Mouse (Mus musculus): ENCODE measurements around the gene Cox14. TPM values are rescaled to one million over a fixed set of nuclear protein-coding genes. Genes with fewer than 3 reads are reported as not detected.
"Not testable (repeated sequence)": the region's sequence is repeated elsewhere in the genome, so short reads cannot be mapped to it uniquely, and the experiment has no call there.

Gene Cox14
- polyA plus RNA-seq, 1 experiment from 2014 or later: 146 TPM

DNA sequence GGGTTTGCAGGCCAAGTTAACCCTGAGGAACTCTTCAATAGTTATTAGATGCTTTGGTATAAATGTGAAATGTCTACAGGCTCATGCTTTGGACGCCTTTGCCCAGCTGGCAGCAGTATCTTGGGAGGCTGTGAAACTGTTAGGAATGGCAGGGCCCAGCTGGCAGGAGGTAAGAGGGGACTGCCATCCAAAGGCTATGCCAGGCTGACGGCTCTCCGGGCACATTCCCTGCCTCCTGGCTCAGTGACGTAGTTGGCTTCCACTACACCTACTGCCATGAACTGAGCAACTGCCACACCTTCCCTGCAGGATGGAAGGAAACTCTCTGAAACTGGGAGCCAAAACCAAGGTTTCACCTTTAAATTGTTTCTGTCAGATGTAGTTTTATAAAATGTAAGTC lies 14.8 kb downstream of the Cox14 start:
- no peak overlapping the region for H3K27ac ChIP-seq
- no peak for DNase-seq (ENCODE audit: extremely low spot score, low spot score)
- no peaks in the 10 kb centered on the region for H3K27me3 ChIP-seq (ENCODE audit: poor library complexity, severe bottlenecking)
- 98% methylated on average over 4 of the region's 4 CpGs for WGBS
- H3K9me3 ChIP-seq: no peaks in the 10 kb centered on the region
- peaks cover 98% of the 10 kb centered on the region for H3K36me3 ChIP-seq (replicated peaks)
- H3K4me1 ChIP-seq: no peaks in the 10 kb centered on the region
- no peak overlapping the region for H3K4me3 ChIP-seq

DNA sequence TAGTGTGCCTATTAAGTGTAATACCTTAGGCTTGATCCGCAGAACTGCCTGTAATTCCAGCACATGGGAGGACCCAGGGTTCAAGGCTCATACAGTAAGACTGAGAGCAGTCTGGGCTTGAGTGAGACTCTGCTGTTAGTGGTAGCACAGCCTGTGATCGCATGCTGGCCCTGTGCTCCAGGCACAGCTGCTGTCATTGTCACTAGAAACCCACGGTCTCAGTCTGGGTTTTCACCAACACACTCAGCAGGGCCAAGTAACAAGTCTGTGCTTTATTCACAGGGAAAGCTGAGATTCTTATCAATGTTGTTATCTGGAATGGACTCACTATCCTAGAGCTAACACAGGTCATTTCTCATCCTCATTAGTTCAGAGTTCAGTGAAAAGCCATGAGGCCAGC lies 28.8 kb downstream of the Cox14 start:
- H3K9me3 ChIP-seq: no peaks in the 10 kb centered on the region
- H3K27ac ChIP-seq: no peak overlapping the region
- peaks cover 22% of the 10 kb centered on the region for H3K36me3 ChIP-seq (replicated peaks)
- H3K27me3 ChIP-seq (ENCODE audit: poor library complexity, severe bottlenecking): no peaks in the 10 kb centered on the region
- DNase-seq (ENCODE audit: extremely low spot score, low spot score): no peak
- WGBS: 87% methylated on average over 3 of the region's 3 CpGs
- no peak overlapping the region for H3K4me3 ChIP-seq
- H3K4me1 ChIP-seq: no peaks in the 10 kb centered on the region

DNA sequence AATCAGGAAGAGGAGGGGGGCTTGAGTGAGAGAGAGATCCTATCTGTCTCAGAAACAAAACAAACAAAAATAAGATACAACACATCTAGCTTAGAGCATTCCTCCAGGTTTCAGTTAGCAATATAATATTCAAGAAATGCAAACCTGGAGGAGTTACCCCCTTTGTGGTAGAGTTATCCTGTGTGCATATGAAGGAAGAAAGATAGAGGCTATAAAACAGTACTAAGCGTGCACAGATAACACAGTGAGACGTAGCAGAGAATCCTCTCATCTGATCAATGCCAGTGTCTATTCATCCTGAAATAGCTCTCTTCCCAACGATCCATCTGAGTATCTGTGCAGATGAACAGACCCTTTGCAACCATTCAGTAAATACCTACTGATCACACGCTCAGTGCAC lies 42.0 kb downstream of the Cox14 start:
- Histone ChIP-seq H3K4me1 (peaks cover 22% of the 10 kb centered on the region), H3K9me3 (no peaks in the 10 kb centered on the region), H3K36me3 (replicated peaks) (peaks cover 45% of the 10 kb centered on the region), H3K27me3 (ENCODE audit: poor library complexity, severe bottlenecking) (no peaks in the 10 kb centered on the region), H3K4me3 (no peak overlapping the region), H3K27ac (no peak overlapping the region)
- DNase-seq (ENCODE audit: extremely low spot score, low spot score): no peak
- WGBS: 91% methylated on average over 4 of the region's 4 CpGs

DNA sequence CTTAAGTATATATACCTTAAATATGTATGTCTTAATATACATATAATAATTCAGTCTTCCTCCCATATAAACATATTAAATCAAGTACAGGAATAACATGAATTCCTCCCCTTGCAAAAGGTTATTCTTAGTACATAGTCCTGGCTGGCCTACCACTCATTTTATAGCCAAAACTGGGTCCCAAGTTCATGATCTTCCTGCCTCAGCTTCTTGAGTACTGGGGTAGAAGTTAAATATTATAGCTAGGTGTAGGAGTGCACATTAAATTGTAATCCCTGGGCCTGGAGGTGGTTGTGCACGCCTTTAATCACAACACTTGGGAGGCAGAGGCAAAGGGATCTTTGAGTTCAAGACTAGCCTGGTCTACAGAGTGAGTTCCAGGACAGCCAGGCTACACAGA lies 43.3 kb downstream of the Cox14 start:
- no peaks in the 10 kb centered on the region for H3K27me3 ChIP-seq (ENCODE audit: poor library complexity, severe bottlenecking)
- WGBS: 93% methylated on average over 1 of the region's 1 CpGs

DNA sequence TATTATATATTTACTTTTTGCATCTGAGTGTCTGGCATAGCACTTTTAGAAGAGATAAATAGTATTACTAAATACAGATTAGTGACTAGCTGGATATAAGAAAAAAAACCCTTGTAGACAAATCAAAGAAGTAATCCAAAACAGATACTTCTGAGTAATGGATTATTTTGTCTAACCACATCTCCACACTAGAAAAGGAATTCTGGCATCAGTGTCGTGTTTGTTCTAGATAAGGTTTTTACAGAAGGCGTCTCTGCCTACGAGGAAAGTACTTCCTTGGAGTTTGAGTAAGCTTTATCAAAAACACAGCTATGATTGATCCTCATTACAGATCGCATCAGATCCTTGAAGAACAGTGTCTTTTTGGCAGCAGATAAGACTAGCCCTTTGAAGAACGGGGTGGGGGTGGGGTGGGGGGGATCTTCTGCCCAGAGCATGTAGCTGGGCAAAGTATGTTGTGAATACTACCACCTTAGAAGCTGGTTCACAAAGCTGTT lies 45.6 kb downstream of the Cox14 start:
- peaks cover 17% of the 10 kb centered on the region for H3K36me3 ChIP-seq (replicated peaks)
- peak overlapping the region; percentile 93 for H3K4me3 ChIP-seq
- peak overlapping the region; percentile 97 for H3K27ac ChIP-seq
- 47% methylated on average over 5 of the region's 5 CpGs for WGBS
- peaks cover 29% of the 10 kb centered on the region for H3K4me1 ChIP-seq
- H3K27me3 ChIP-seq (ENCODE audit: poor library complexity, severe bottlenecking): no peaks in the 10 kb centered on the region
- H3K9me3 ChIP-seq: no peaks in the 10 kb centered on the region
- DNase-seq (ENCODE audit: extremely low spot score, low spot score): no peak

More for the DNA sequence above, 43.3 kb downstream of the Cox14 start:
- no peaks in the 10 kb centered on the region for H3K9me3 ChIP-seq
- no peak overlapping the region for H3K4me3 ChIP-seq
- no peak for DNase-seq (ENCODE audit: extremely low spot score, low spot score)
- H3K27ac ChIP-seq: no peak overlapping the region
- H3K4me1 ChIP-seq: peaks cover 29% of the 10 kb centered on the region
- H3K36me3 ChIP-seq (replicated peaks): peaks cover 35% of the 10 kb centered on the region

DNA sequence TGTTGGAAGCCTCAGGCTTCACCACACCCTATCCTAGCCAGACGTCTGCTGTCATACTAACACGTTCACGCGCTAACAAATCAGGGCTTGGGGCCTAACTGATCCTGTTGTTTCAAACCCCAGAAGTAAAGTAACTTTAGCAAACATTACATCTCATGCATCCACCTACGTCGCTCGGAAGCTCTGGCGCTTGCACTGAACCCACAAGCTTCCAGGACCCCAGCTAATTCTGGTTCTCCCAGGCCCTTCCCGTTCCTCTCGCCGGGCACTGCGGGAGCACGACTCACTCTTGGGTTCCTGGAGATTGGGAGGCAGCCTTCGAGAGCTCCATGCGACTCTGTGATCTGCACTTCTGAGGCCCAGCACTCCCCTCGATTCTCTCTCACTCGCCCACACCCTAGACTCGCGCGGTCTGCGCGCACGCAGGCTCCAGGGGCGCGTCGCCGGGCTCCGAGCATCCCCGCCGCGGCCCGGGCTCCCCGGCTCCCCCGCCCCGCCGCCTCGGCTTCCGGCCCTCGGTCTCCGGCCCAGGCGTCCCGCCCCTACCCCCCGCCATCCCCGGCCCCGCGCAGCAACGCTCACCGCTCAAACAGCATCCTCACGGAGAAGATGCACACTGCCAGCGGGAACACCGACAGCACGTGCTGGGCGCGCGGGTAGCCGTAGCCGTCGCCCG lies 46.3 kb downstream of the Cox14 start:
- H3K4me1 ChIP-seq: peaks cover 29% of the 10 kb centered on the region
- peak; percentile 49 for DNase-seq (ENCODE audit: extremely low spot score, low spot score)
- H3K27me3 ChIP-seq (ENCODE audit: poor library complexity, severe bottlenecking): no peaks in the 10 kb centered on the region
- H3K27ac ChIP-seq: peak overlapping the region; percentile 97
- under 1% methylated on average over 59 of the region's 59 CpGs for WGBS
- peaks cover 10% of the 10 kb centered on the region for H3K36me3 ChIP-seq (replicated peaks)
- peak overlapping the region; percentile 93 for H3K4me3 ChIP-seq
- no peaks in the 10 kb centered on the region for H3K9me3 ChIP-seq

DNA sequence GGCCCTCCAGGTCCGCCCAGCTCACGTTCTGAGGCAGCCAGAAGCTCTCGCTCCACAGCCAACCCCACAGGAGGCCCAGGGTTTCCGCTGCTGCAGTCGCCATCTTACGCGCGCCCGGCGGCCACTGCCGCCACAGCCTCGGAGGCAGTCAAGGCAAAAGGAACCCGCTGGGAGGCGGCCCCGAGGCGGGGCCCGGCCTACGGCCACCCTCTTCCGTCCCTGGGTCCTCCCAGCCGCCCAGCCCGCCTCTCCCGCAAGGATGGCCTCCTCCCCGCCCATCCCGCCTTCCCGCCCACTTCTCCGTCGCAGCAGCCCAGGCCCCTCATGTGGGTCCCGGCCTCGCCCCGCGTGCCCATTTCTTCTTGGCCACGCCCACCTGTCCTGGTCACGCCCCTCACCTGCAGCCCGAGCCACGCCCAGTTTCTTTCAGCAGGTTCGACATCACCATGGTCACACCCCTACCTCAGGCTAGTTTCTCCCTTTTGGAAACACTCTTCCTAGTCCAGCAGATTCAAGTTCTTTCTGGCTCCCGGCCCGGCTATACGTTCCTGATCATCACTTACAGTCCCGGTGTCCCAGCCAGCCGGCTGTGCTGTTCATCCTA lies 47.0 kb downstream of the Cox14 start:
- H3K4me3 ChIP-seq: peak overlapping the region; percentile 93
- WGBS: under 1% methylated on average over 41 of the region's 41 CpGs

DNA sequence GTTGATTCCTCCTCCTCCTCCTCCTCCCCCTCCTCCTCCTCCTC lies 47.3 kb downstream of the Cox14 start, which contains the start of gene Cers5:
Gene Cers5 (minus strand): TSS at position 5 of the 44 bp plus-strand sequence.
- peak within 1 kb of the TSS; percentile 93 for H3K4me3 ChIP-seq
- H3K27me3 ChIP-seq (ENCODE audit: poor library complexity, severe bottlenecking); DNase-seq (ENCODE audit: extremely low spot score, low spot score); H3K9me3 ChIP-seq; H3K36me3 ChIP-seq (replicated peaks): not testable (repeated sequence)
- peak within 1 kb of the TSS; percentile 97 for H3K27ac ChIP-seq
- H3K4me1 ChIP-seq: peaks cover 29% of the 10 kb centered on the region

More for the DNA sequence above, 47.0 kb downstream of the Cox14 start:
- Histone ChIP-seq H3K4me1 (peaks cover 29% of the 10 kb centered on the region), H3K27me3 (ENCODE audit: poor library complexity, severe bottlenecking) (no peaks in the 10 kb centered on the region), H3K9me3 (no peaks in the 10 kb centered on the region), H3K36me3 (replicated peaks) (0 out of 2 replicates have a peak, but pooled peaks cover 5% of the 10 kb centered on the region), H3K27ac (peak overlapping the region; percentile 97)
- peak; percentile 91 for DNase-seq (ENCODE audit: extremely low spot score, low spot score)

DNA sequence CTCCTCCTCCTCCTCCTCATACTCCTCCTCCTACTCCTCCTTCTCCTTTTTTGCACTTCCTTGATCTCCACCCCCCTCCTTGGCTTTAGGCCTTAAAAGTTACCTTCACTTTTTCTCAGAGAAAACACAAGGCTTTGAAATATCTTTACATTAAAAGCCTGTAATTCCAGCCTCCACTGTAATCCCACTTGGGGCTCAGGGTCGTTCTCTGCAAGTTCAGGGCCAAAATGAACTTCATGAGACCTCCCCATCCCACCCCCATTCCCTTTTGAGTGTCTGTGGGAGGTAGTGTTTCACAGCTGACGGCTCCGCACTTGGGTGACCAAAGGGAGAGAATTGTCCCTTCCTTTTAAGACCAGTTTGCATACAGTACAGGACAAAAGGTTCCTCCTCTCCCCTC lies 47.5 kb downstream of the Cox14 start:
- peaks cover 29% of the 10 kb centered on the region for H3K4me1 ChIP-seq
- H3K27ac ChIP-seq: peak overlapping the region; percentile 97
- DNase-seq (ENCODE audit: extremely low spot score, low spot score): no peak

More for the DNA sequence above, 47.5 kb downstream of the Cox14 start:
- peak overlapping the region; percentile 93 for H3K4me3 ChIP-seq
- 35% methylated on average over 3 of the region's 3 CpGs for WGBS
- no peaks in the 10 kb centered on the region for H3K9me3 ChIP-seq
- H3K27me3 ChIP-seq (ENCODE audit: poor library complexity, severe bottlenecking): no peaks in the 10 kb centered on the region
- peaks cover 4% of the 10 kb centered on the region; the same call in 1 of the 2 replicates for H3K36me3 ChIP-seq (replicated peaks)

Other genes starting within 250 kb of the Cox14 start
- gene Faim2, start 197.5 kb upstream of the Cox14 start, polyA plus RNA-seq (2016; fragmentation: Nextera tagmentation; extraction: Ambion mirVana): 0.32 and 0.44 TPM in 2 replicates
- not detected in 2 replicates for gene Aqp2, start 146.6 kb upstream of the Cox14 start, polyA plus RNA-seq (2016; fragmentation: Nextera tagmentation; extraction: Ambion mirVana)
- gene Aqp5, start 134.8 kb upstream of the Cox14 start, polyA plus RNA-seq (2016; fragmentation: Nextera tagmentation; extraction: Ambion mirVana): not detected in 2 replicates
- gene Aqp6, start 124.2 kb upstream of the Cox14 start, polyA plus RNA-seq (2016; fragmentation: Nextera tagmentation; extraction: Ambion mirVana): not detected in 2 replicates
- gene Racgap1, start 74.0 kb upstream of the Cox14 start, polyA plus RNA-seq (2016; fragmentation: Nextera tagmentation; extraction: Ambion mirVana): 193 and 201 TPM in 2 replicates
- gene Asic1, start 55.2 kb upstream of the Cox14 start, polyA plus RNA-seq (2016; fragmentation: Nextera tagmentation; extraction: Ambion mirVana): 2.2 and 2.4 TPM in 2 replicates
- 91.5 TPM in 2 replicates for gene Smarcd1, start 23.5 kb upstream of the Cox14 start, polyA plus RNA-seq (2016; fragmentation: Nextera tagmentation; extraction: Ambion mirVana)
- not detected in 2 replicates for gene Gm17349, start 20.1 kb upstream of the Cox14 start, polyA plus RNA-seq (2016; fragmentation: Nextera tagmentation; extraction: Ambion mirVana)
- 0.38 and 0.54 TPM in 2 replicates for gene Gpd1, start 8.1 kb upstream of the Cox14 start, polyA plus RNA-seq (2016; fragmentation: Nextera tagmentation; extraction: Ambion mirVana)
- gene Cers5, start 47.3 kb downstream of the Cox14 start, polyA plus RNA-seq (2016; fragmentation: Nextera tagmentation; extraction: Ambion mirVana): 57.6 and 59.5 TPM in 2 replicates
- gene Lima1, start 149.8 kb downstream of the Cox14 start, polyA plus RNA-seq (2016; fragmentation: Nextera tagmentation; extraction: Ambion mirVana): 39.6 and 43.4 TPM in 2 replicates
- 0.01 TPM in 1 of 2 replicates, not detected in the other for gene Fam186a, start 241.4 kb downstream of the Cox14 start, polyA plus RNA-seq (2016; fragmentation: Nextera tagmentation; extraction: Ambion mirVana)
- 40.9 and 44.3 TPM in 2 replicates for gene Larp4, start 244.4 kb downstream of the Cox14 start, polyA plus RNA-seq (2016; fragmentation: Nextera tagmentation; extraction: Ambion mirVana)